Mouse (Mus musculus) inflammation-experienced regulatory T-cells, adult 16 weeks (primary cell): Measurements from ENCODE around the gene Ulk4. TPM values are rescaled to one million over a fixed set of nuclear protein-coding genes. Genes with fewer than 3 reads are reported as not detected.

Source experiments
- polyA plus RNA-seq: library from polyadenylated mRNA; unstranded; fragments of 100-300 nt; shearing (Covaris generic); gene quantifications from one replicate; pipeline ENCODE4 v1.2.1, GENCODE M21; 2017

Gene Ulk4
- 10.9 TPM for polyA plus RNA-seq

GRCm38 (mm10) chr9:121277118-121278060, at the start of gene Ulk4:
Gene Ulk4 (minus strand): TSS chr9:121277197.

DNA sequence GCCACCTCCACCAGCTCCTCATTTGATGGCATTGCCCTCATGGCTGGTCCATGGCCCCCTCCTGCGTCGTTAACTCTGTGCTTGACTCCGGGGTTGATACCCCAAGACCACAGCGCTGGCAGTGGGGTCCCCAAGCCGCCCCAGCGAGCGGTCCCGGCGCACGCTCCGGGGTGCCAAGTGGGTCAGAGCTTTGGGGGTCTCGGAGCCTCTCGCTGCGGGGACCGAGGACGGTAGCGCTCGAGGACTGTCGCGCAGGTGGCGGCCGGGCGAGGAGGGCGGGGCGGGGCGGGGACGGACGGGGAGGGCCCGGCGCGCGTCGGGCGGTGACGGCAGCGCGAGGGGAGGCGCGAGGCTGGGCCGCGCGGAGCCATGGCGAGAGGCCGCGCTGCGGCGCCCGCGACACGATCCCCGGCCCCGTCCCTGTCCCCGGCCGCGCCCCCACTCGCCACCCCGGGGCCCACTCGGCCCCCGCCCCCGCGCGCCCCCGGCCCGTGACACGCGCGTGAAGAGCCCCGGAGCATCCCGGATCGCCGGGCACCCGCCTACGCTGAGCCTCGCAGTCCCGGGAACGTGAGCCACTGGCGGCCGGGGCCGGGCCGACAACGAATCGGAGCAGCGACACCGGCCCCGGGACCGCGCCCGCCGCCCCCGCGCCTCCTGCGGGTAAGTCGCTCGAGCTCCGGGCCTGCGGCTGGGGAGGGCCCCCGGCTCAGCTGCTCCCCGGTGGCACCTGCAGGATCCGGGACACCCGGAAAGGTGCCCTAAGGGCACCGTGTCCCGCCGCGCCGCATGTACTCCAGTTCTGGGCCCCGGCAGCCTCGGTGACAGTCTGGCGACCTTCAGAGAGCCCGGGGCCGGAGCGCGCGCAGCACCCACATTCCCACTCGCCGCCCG, 20.4 kb upstream of the Ulk4 start, which contains the start of gene Trak1:
Gene Trak1 (plus strand): TSS at position 332 of the 894 bp plus-strand sequence.

DNA sequence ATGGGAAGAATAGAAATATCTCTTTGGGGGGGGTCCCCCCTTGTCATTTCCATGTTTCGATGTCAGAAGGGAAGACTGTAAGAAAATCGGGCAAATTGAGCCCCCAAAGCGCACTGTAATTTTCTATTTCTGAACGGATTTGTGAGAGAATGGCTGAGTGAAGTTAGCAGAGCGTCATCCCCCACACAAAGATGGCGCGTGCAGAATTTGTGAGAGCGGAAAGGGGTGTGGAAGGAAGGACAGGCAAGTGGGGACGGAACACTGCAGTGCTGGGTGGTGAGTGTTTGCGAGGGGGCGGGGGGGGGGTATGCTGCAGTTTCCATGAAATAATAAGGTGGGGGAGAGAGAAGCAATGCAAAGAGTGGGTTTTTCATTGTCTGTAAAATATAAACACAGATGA, 347.9 kb downstream of the Ulk4 start, which contains the start of gene Ctnnb1:
Gene Ctnnb1 (plus strand): TSS at position 136 of the 400 bp plus-strand sequence.

Other genes starting within 250 kb of the Ulk4 start
- gene Trak1, start 20.3 kb upstream of the Ulk4 start, polyA plus RNA-seq: 7.8 TPM
- gene Cck, start 218.5 kb upstream of the Ulk4 start, polyA plus RNA-seq: not detected